Mouse (Mus musculus): ENCODE data around the gene Trim72.

Gene Trim72

DNA sequence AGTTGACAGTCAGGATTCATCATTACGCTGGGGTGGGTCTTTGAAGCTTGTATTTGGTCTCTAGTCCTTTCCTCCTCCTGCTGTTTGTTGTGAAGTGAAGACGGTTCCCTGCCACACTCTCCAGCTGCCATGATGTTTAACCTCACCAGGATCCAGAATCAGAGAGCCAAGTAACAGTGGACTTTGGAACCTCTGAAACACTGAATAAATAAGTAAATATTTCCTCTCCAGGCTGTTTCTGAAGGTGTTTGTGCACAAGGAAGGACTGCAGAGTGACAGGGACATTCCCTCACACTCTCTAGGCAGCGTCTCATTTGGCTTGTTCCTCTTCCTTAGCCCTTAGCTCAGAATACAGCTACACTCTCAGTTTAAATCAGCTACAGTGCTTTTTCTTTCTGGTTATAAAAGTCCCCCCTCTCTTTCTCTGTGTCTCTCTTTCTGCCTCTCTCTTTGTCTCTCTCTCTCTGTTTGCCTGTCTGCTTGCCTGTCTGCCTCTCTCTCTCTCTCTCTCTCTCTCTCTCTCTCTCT, 53.2 kb downstream of the Trim72 start:
- DNase-seq, result no peak

DNA sequence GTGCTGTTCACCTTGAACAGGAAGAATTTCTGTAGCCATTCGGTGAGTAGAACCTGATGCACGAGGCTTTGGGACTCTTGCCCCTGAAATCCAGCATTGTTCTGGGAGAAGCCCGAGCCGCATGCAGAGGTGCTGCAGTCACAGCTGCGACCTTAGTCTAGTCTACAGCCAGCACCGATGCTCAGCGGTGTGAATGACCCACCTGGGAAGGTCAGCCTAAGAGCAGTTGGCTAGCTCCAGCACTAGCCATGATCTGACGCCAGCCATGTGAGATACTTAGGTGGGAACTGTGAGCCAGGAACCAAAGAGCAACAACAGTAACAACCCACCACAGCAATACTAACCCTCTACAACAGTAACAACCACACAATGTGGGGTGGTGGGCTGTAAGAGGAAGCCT, 54.1 kb downstream of the Trim72 start:
- no peak for DNase-seq

DNA sequence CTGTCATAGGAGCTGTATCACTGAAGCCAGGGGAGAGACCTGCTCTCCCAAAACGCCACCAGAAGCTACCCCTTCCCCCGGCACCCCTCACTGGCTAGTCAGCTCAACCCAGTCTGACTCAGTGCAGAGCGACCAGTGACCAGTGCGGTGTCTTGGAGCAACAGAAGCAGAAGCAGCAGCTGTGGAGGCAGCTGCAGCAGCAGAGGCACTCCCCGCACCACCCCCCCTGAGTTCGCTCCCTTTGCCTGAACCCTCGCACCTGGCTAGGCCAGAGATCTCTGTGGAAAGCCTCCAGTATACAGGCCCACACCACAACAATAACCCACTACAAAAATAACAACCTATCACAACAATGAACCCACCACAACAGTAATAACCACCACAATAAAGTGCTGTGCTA, 54.8 kb downstream of the Trim72 start:
- no peak for DNase-seq

DNA sequence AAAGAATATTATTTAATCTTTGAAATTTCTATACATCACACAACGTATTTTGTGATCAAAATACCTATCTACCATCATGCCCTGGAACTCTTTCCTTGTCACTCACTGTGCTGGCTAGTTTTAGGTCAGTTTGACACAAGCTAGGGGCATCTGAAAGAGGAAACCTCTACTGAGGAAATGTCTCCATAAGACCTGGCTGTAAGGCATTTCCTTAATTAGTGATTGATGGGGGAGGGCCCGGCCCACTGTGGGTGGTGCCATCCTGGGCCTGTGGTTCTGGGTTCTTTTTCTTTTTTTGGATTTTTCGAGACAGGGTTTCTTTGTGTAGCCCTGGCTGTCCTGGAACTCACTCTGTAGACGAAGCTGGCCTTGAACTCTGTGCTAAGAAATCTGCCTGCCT, 55.3 kb downstream of the Trim72 start:
- no peak for DNase-seq

All from cerebellum, adult 18-20 months (tissue).